Mouse (Mus musculus) adrenal gland, adult 10 weeks (tissue): ENCODE results near the gene Nlrp4f. TPM values are rescaled to one million over a fixed set of nuclear protein-coding genes. Genes with fewer than 3 reads are reported as not detected.

ENCODE experiments used
- polyA plus RNA-seq: library from polyadenylated mRNA; stranded (reverse); fragments of 350-450 nt; fragmentation: Illumina TruSeq; extraction: RNeasy Lipid Tissue Mini Kit (QIAGEN cat#74804); gene quantifications from one replicate; pipeline ENCODE4 v1.2.3, GENCODE M21; 2014; ENCODE audit warnings: low read depth, low replicate concordance

Gene Nlrp4f
- 0.23 TPM for polyA plus RNA-seq

DNA sequence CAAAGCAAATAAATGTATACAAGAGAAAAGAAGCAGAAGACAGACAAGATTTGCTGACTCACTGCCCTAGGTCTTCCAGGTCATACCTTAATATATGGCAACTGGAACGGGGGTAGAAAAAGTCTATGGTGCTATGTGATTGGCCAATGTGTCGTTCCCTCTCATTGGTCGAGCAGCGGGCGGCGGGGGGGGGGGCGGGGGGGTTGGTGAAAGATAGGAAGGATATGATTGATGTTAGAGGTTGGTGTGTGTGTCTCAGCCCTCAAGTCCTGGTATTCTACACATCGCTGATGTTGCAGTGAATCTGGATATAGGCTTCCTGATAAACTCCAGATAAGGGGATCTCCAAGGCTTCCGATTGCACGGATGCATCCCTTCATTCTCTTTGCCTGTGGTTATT is at the start of gene Nlrp4f:
TSS of gene Nlrp4f (minus strand) at position 101 of the 400 bp plus-strand sequence.

DNA sequence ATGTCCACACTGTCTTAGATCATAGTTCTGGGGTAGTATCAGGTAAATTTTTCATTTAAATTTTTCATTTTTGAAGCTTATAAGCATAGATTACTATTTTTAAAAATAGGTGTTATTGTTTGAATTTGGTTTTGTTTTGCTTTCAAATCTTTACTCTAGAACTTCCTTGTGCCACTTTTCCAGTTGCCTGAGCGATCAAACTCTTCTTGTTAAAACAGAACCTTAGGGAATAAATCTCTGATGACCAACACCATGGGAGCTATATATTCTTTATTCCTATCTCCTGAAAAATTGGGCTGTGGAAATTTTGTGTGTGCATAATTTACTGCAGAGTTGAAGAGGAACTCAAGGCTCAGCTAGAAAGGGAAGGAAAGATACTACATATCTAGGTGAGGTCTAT is 55.8 kb downstream of the Nlrp4f start, which contains the start of gene Olfr466:
TSS of gene Olfr466 (plus strand) at position 301 of the 400 bp plus-strand sequence.

DNA sequence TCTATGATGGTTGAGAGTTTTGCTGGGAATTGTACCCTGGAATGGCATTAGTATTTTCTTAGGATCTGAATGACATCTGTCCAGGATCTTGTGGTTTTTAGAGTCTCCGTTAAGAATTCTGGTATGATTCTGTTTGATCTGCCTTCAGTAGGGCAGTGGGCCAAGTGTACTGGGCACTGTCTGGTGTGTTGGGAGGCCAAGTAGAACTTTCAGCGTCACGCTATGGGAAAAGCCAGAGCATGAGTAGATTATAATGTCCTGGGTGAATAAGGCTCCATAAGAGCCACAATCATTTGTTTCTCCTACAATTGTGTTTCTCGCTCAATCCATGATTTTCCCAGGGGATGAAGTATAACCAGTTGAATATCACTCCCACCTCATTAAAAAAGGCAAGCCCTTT is 68.0 kb downstream of the Nlrp4f start, which contains the start of gene Olfr465-ps1:
TSS of gene Olfr465-ps1 (plus strand) at position 301 of the 400 bp plus-strand sequence.

Other genes starting within 250 kb of the Nlrp4f start
- gene Spata31d1c, start 172.9 kb downstream of the Nlrp4f start, polyA plus RNA-seq = not detected
- not detected for gene Prss47, start 153.2 kb downstream of the Nlrp4f start, polyA plus RNA-seq
- gene Mfsd14b, start 93.0 kb downstream of the Nlrp4f start, polyA plus RNA-seq = 113 TPM
- gene Olfr465-ps1, start 67.9 kb downstream of the Nlrp4f start, polyA plus RNA-seq = not detected
- not detected for gene Olfr466, start 55.7 kb downstream of the Nlrp4f start, polyA plus RNA-seq
- gene Gm10775, start 53.6 kb upstream of the Nlrp4f start, polyA plus RNA-seq = not detected
- 34.9 TPM for gene Zfp369, start 72.8 kb upstream of the Nlrp4f start, polyA plus RNA-seq